Mouse (Mus musculus): Measurements from ENCODE around the gene A730049H05Rik.

DNA sequence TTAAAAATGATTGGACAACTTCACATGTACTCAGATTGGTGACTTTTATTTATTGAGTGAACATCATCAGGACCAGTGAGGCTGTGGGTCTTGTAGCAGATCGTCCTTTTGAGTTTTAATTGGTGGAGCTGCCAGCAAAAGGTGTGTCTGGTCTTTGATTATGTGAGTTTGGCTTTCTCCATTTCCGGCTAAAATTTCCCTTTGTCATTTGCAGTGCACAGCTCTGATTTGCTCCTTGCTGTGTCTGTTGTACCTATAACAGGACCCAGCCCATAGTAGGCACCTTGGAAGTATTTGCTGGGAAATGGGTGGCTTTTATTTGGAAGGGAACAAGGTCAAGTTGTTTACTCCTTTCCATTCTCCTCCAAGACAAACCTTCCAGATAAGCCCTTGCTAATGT is 27.2 kb downstream of the A730049H05Rik start:
- no peak for TF ChIP-seq CTCF (IDR thresholded peaks at IDR 0.05; ENCODE audit: insufficient read depth, low read depth, low read length)
- TF ChIP-seq POLR2A (IDR thresholded peaks at IDR 0.05; ENCODE audit: insufficient read depth, low read depth, low read length): no peak
